Mouse (Mus musculus) midbrain, embryonic 13.5 days (tissue): ENCODE data around the gene Gch1. TPM values are rescaled to one million over a fixed set of nuclear protein-coding genes. Genes with fewer than 3 reads are reported as not detected.

Experiments
- ATAC-seq: fragments of 200-750 bp; cut with Nextera tagmentation; 2 replicates; pipeline ENCODE4 v1.8.0; 2017; ENCODE audit warnings: mild to moderate bottlenecking, moderate TSS enrichment, moderate library complexity
- H3K27ac ChIP-seq: fragments of 300-500 bp; sonication (generic); 2 replicates; pipeline ENCODE4 v1.5.1; 2015; ENCODE audit warnings: inconsistent platforms, mild to moderate bottlenecking, moderate library complexity
- H3K27me3 ChIP-seq: fragments of 300-500 bp; sonication (generic); 2 replicates; pipeline ENCODE4 v1.6.1; 2015; ENCODE audit warnings: mild to moderate bottlenecking, inconsistent platforms
- H3K36me3 ChIP-seq: fragments of 300-500 bp; sonication (generic); 2 replicates; pipeline ENCODE4 v1.6.1; 2015; ENCODE audit warnings: mild to moderate bottlenecking, inconsistent platforms
- H3K4me1 ChIP-seq: fragments of 300-500 bp; sonication (generic); replicated peaks from 2 replicates; pipeline ENCODE4 v1.6.1; 2015; ENCODE audit warnings: inconsistent platforms
- H3K4me2 ChIP-seq: fragments of 300-500 bp; sonication (generic); replicated peaks from 2 replicates; pipeline ENCODE4 v1.6.1; 2015; ENCODE audit warnings: moderate library complexity, mild to moderate bottlenecking, inconsistent platforms
- H3K4me3 ChIP-seq: fragments of 300-500 bp; sonication (generic); replicated peaks from 2 replicates; pipeline ENCODE4 v1.5.1; 2015; ENCODE audit warnings: mild to moderate bottlenecking, inconsistent platforms
- H3K9ac ChIP-seq: fragments of 300-500 bp; sonication (generic); replicated peaks from 2 replicates; pipeline ENCODE4 v1.6.1; 2015; ENCODE audit warnings: mild to moderate bottlenecking, inconsistent platforms
- H3K9me3 ChIP-seq: fragments of 300-500 bp; sonication (generic); 2 replicates; pipeline ENCODE4 v1.6.1; 2016; ENCODE audit warnings: mild to moderate bottlenecking, inconsistent platforms
- WGBS: fragments of 180-500 bp; shearing (Covaris S2); methylation state at CpG from one replicate; pipeline ENCODE4 v1.1.7; 2015; 5-methylcytosine and 5-hydroxymethylcytosine counted together
- polyA plus RNA-seq: library from polyadenylated mRNA; unstranded; fragments of >200 nt; fragmentation: Nextera tagmentation; extraction: Ambion mirVana; gene quantifications from 2 replicates; pipeline ENCODE4 v1.2.1, GENCODE M21; 2015

The Gch1 gene
- 3.5 and 7.2 TPM in 2 replicates for polyA plus RNA-seq

- H3K27ac ChIP-seq: no peak within 1 kb of the TSS
- H3K4me3 ChIP-seq: peak within 1 kb of the TSS; percentile 85
- WGBS: under 1% methylated on average over 67 of the region's 68 CpGs
- H3K9me3 ChIP-seq: no peaks in the 10 kb centered on the region
- H3K4me2 ChIP-seq: peak within 1 kb of the TSS; percentile 99
- H3K36me3 ChIP-seq: no peaks in the 10 kb centered on the region
- peaks cover 6% of the 10 kb centered on the region for H3K4me1 ChIP-seq
- H3K9ac ChIP-seq: peak within 1 kb of the TSS; percentile 71
- H3K27me3 ChIP-seq: peaks cover 27% of the 10 kb centered on the region
- peak; percentile 94 for ATAC-seq
Observed at GRCm38 (mm10) chr14:47188848-47189634, at the start of gene Gch1. Gene Gch1 (minus strand): TSS chr14:47189413.

- Histone ChIP-seq H3K4me1 (no peaks in the 10 kb centered on the region), H3K27ac (no peak overlapping the region), H3K9me3 (no peaks in the 10 kb centered on the region), H3K36me3 (peaks cover 10% of the 10 kb centered on the region), H3K4me3 (no peak overlapping the region), H3K27me3 (no peaks in the 10 kb centered on the region), H3K4me2 (no peak overlapping the region), H3K9ac (no peak overlapping the region)
- no peak for ATAC-seq
- WGBS: 84% methylated on average over 4 of the region's 4 CpGs
Observed at GRCm38 (mm10) chr14:47237286-47237685, 48.1 kb upstream of the Gch1 start.

GRCm38 (mm10) chr14:47236491-47236890 lies 47.3 kb upstream of the Gch1 start:
- Histone ChIP-seq H3K27ac (no peak overlapping the region), H3K4me1 (no peaks in the 10 kb centered on the region), H3K4me2 (no peak overlapping the region), H3K27me3 (no peaks in the 10 kb centered on the region), H3K36me3 (peaks cover 9% of the 10 kb centered on the region), H3K9ac (no peak overlapping the region), H3K4me3 (no peak overlapping the region), H3K9me3 (no peaks in the 10 kb centered on the region)
- 93% methylated on average over 7 of the region's 7 CpGs for WGBS
- no peak for ATAC-seq

GRCm38 (mm10) chr14:47234526-47235250 lies 45.5 kb upstream of the Gch1 start:
- Histone ChIP-seq H3K36me3 (no peaks in the 10 kb centered on the region), H3K9me3 (no peaks in the 10 kb centered on the region), H3K27ac (no peak overlapping the region), H3K9ac (no peak overlapping the region), H3K4me1 (no peaks in the 10 kb centered on the region), H3K27me3 (no peaks in the 10 kb centered on the region), H3K4me3 (no peak overlapping the region), H3K4me2 (no peak overlapping the region)
- WGBS: 66% methylated on average over 5 of the region's 5 CpGs
- no peak for ATAC-seq

GRCm38 (mm10) chr14:47234032-47234431 lies 44.8 kb upstream of the Gch1 start:
- H3K4me1 ChIP-seq: no peaks in the 10 kb centered on the region
- H3K36me3 ChIP-seq: no peaks in the 10 kb centered on the region
- H3K27me3 ChIP-seq: no peaks in the 10 kb centered on the region
- H3K9ac ChIP-seq: no peak overlapping the region
- H3K9me3 ChIP-seq: no peaks in the 10 kb centered on the region
- no peak for ATAC-seq
- no peak overlapping the region for H3K4me2 ChIP-seq
- H3K4me3 ChIP-seq: no peak overlapping the region
- WGBS: 96% methylated on average over 3 of the region's 3 CpGs
- H3K27ac ChIP-seq: no peak overlapping the region

- Histone ChIP-seq H3K27me3 (no peaks in the 10 kb centered on the region), H3K9ac (no peak overlapping the region), H3K4me2 (no peak overlapping the region), H3K4me1 (no peaks in the 10 kb centered on the region), H3K27ac (no peak overlapping the region), H3K4me3 (no peak overlapping the region), H3K9me3 (no peaks in the 10 kb centered on the region), H3K36me3 (no peaks in the 10 kb centered on the region)
- no peak for ATAC-seq
- 77% methylated on average over 2 of the region's 2 CpGs for WGBS
Observed at GRCm38 (mm10) chr14:47233602-47234001, 44.4 kb upstream of the Gch1 start.

- Histone ChIP-seq H3K4me3 (no peak overlapping the region), H3K4me2 (no peak overlapping the region), H3K9ac (no peak overlapping the region), H3K4me1 (no peaks in the 10 kb centered on the region), H3K27ac (no peak overlapping the region), H3K36me3 (no peaks in the 10 kb centered on the region), H3K9me3 (no peaks in the 10 kb centered on the region), H3K27me3 (no peaks in the 10 kb centered on the region)
- 82% methylated on average over 11 of the region's 11 CpGs for WGBS
- no peak for ATAC-seq
Observed at GRCm38 (mm10) chr14:47229796-47230376, 40.7 kb upstream of the Gch1 start.

- no peak for ATAC-seq
- WGBS: 94% methylated on average over 8 of the region's 8 CpGs
- no peaks in the 10 kb centered on the region for H3K9me3 ChIP-seq
- H3K4me1 ChIP-seq: no peaks in the 10 kb centered on the region
- H3K4me2 ChIP-seq: no peak overlapping the region
- no peak overlapping the region for H3K9ac ChIP-seq
- no peaks in the 10 kb centered on the region for H3K27me3 ChIP-seq
- no peaks in the 10 kb centered on the region for H3K36me3 ChIP-seq
- H3K27ac ChIP-seq: no peak overlapping the region
- H3K4me3 ChIP-seq: no peak overlapping the region
Observed at GRCm38 (mm10) chr14:47225931-47226330, 36.7 kb upstream of the Gch1 start.

GRCm38 (mm10) chr14:47224476-47225325 lies 35.5 kb upstream of the Gch1 start:
- Histone ChIP-seq H3K4me3 (no peak overlapping the region), H3K4me2 (no peak overlapping the region), H3K27ac (no peak overlapping the region), H3K9ac (no peak overlapping the region), H3K36me3 (no peaks in the 10 kb centered on the region), H3K4me1 (no peaks in the 10 kb centered on the region), H3K27me3 (no peaks in the 10 kb centered on the region), H3K9me3 (no peaks in the 10 kb centered on the region)
- 82% methylated on average over 10 of the region's 10 CpGs for WGBS
- no peak for ATAC-seq

GRCm38 (mm10) chr14:47222631-47223450 lies 33.6 kb upstream of the Gch1 start:
- no peaks in the 10 kb centered on the region for H3K36me3 ChIP-seq
- H3K27me3 ChIP-seq: no peaks in the 10 kb centered on the region
- H3K4me2 ChIP-seq: no peak overlapping the region
- H3K4me3 ChIP-seq: no peak overlapping the region
- no peaks in the 10 kb centered on the region for H3K4me1 ChIP-seq
- H3K27ac ChIP-seq: no peak overlapping the region
- ATAC-seq: no peak
- WGBS: 85% methylated on average over 11 of the region's 11 CpGs
- H3K9ac ChIP-seq: no peak overlapping the region
- H3K9me3 ChIP-seq: no peaks in the 10 kb centered on the region

- Histone ChIP-seq H3K27ac (no peak overlapping the region), H3K4me2 (no peak overlapping the region), H3K4me1 (no peaks in the 10 kb centered on the region), H3K4me3 (no peak overlapping the region), H3K9me3 (no peaks in the 10 kb centered on the region), H3K36me3 (no peaks in the 10 kb centered on the region), H3K27me3 (no peaks in the 10 kb centered on the region), H3K9ac (no peak overlapping the region)
- no peak for ATAC-seq
- 88% methylated on average over 11 of the region's 11 CpGs for WGBS
Observed at GRCm38 (mm10) chr14:47221567-47221966, 32.4 kb upstream of the Gch1 start.
